Mouse (Mus musculus) adrenal gland, adult 10 weeks (tissue): ENCODE data around the gene L3mbtl4. TPM values are rescaled to one million over a fixed set of nuclear protein-coding genes. Genes with fewer than 3 reads are reported as not detected.

Experiments
- polyA plus RNA-seq: library from polyadenylated mRNA; stranded (reverse); fragments of 350-450 nt; fragmentation: Illumina TruSeq; extraction: RNeasy Lipid Tissue Mini Kit (QIAGEN cat#74804); gene quantifications from one replicate; pipeline ENCODE4 v1.2.3, GENCODE M21; 2014; ENCODE audit warnings: low read depth, low replicate concordance

L3mbtl4 gene
- polyA plus RNA-seq, result not detected

DNA sequence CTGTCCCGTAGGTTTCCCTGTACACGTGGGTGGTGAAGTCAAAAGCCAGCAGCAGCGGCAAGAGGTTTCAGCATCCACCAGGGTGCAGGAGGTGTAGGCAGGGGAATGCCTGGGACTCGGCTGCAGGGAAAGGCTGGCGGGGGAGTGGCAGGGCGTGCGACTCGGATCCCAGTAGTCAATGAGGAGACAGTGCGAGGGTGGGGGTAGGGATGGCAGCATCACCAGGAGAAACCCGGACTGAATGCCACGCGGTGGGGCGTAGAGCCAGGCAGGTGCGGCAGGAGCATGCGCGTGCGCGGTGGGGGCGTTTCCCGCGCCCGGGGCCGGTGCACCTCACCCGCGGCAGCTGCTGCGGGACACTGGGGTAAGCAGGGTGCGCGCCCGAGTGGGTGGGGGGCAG lies at the start of gene L3mbtl4:
L3mbtl4 (plus strand) TSS at position 271 of the 400 bp plus-strand sequence.

GRCm38 (mm10) chr17:68826323-68826722 lies 552.7 kb downstream of the L3mbtl4 start, which contains the start of gene Tmem200c:
TSS of gene Tmem200c (plus strand) at chr17:68826623.

